Comparison of ENCODE assay signal across 20 mouse cellular contexts in the genomic region with DNA sequence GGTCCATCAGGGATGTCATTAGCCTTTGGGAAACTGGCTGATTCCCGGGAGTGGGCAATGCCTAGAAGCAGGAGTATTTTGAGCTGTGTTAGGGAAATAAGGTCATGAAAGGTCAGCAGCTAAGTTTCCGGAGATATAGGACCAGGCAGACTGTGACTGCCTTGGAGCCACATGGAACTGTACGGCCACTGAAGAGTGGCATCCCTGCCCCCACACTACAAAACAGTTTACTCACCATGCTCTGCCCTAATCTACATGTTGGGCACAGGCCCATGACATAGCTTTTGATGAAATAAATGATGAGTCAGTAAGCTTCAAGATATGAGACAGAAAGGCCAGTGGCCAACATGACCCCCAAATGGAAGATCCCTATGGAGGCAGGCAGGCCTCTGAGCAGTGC.
A peak's percentile ranks its signal among the peaks of the same experiment; 100 is the strongest.
DNase-seq lines count a peak whose midpoint lies in the region; ATAC-seq lines count a peak whose summit lies in the region.
"Had no signal": no experiment of that assay in that cellular context is flagged by ENCODE, and none has a peak within 500 bp of the region (broad histone marks: within the 10 kb centered on the region; RNA-seq: fewer than 3 reads in every experiment).

No protein-coding gene starts in this region.

- no peaks in the 10 kb centered on the region for H3K36me3 ChIP-seq in embryonic facial prominence, embryonic 11.5 days (replicated peaks; ENCODE audit: control insufficient read depth, insufficient read depth, low read depth, low read length)
- H3K36me3 ChIP-seq in embryonic facial prominence, embryonic 10.5 days (replicated peaks), result no peaks in the 10 kb centered on the region
- peaks cover 2% of the 10 kb centered on the region for H3K36me3 ChIP-seq in megakaryocyte, embryonic 14.5 days (replicated peaks; ENCODE audit: low read length)
- H3K36me3 ChIP-seq: embryonic facial prominence, embryonic 15.5 days; hindbrain, embryonic 15.5 days; limb, embryonic 13.5 days; midbrain, embryonic 13.5 days; neural tube, embryonic 13.5 days had no signal

- no peaks in the 10 kb centered on the region for H3K4me1 ChIP-seq in embryonic facial prominence, embryonic 11.5 days (ENCODE audit: control insufficient read depth, insufficient read depth, low read length)
- peaks cover 9% of the 10 kb centered on the region for H3K4me1 ChIP-seq in embryonic facial prominence, embryonic 10.5 days
- H3K4me1 ChIP-seq in megakaryocyte, embryonic 14.5 days, result peaks cover 31% of the 10 kb centered on the region
- H3K4me1 ChIP-seq: embryonic facial prominence, embryonic 15.5 days; neural tube, embryonic 13.5 days had no signal

- no peaks in the 10 kb centered on the region for H3K9me3 ChIP-seq in embryonic facial prominence, embryonic 11.5 days (replicated peaks; ENCODE audit: control insufficient read depth, low read length)
- H3K9me3 ChIP-seq in embryonic facial prominence, embryonic 10.5 days, result no peaks in the 10 kb centered on the region
- no peaks in the 10 kb centered on the region for H3K9me3 ChIP-seq in megakaryocyte, embryonic 14.5 days
- H3K9me3 ChIP-seq: embryonic facial prominence, embryonic 15.5 days; hindbrain, embryonic 15.5 days; limb, embryonic 13.5 days; midbrain, embryonic 13.5 days; neural tube, embryonic 13.5 days had no signal

- H3K4me2 ChIP-seq in embryonic facial prominence, embryonic 11.5 days (ENCODE audit: low read depth, low read length), result no peak overlapping the region
- H3K4me2 ChIP-seq: embryonic facial prominence, embryonic 15.5 days; heart, embryonic 11.5 days; hindbrain, embryonic 15.5 days; limb, embryonic 13.5 days; midbrain, embryonic 13.5 days; neural tube, embryonic 13.5 days had no signal

- H3K27me3 ChIP-seq in embryonic facial prominence, embryonic 11.5 days (ENCODE audit: control insufficient read depth, insufficient read depth, low read length), result no peaks in the 10 kb centered on the region
- no peaks in the 10 kb centered on the region for H3K27me3 ChIP-seq in embryonic facial prominence, embryonic 10.5 days (replicated peaks; ENCODE audit: low read depth, poor library complexity, severe bottlenecking)
- H3K27me3 ChIP-seq in megakaryocyte, embryonic 14.5 days (replicated peaks), result no peaks in the 10 kb centered on the region
- H3K27me3 ChIP-seq: embryonic facial prominence, embryonic 15.5 days; hindbrain, embryonic 15.5 days; limb, embryonic 13.5 days; midbrain, embryonic 13.5 days; neural tube, embryonic 13.5 days had no signal

- 16% methylated on average over 3 of the region's 3 CpGs for WGBS in embryonic facial prominence, embryonic 11.5 days
- 22% methylated on average over 3 of the region's 3 CpGs for WGBS in embryonic facial prominence, embryonic 10.5 days

- H3K9ac ChIP-seq in embryonic facial prominence, embryonic 11.5 days (replicated peaks; ENCODE audit: low read length), result no peak overlapping the region
- H3K9ac ChIP-seq: embryonic facial prominence, embryonic 15.5 days; hindbrain, embryonic 15.5 days; limb, embryonic 13.5 days; midbrain, embryonic 13.5 days; neural tube, embryonic 13.5 days had no signal

- ATAC-seq in embryonic facial prominence, embryonic 11.5 days (replicated peaks; ENCODE audit: insufficient number of reproducible peaks, low FRiP score, low TSS enrichment, low read depth), result no peak
- ATAC-seq in megakaryocyte, adult 5-6 weeks (ENCODE audit: poor library complexity, severe bottlenecking), result no peak
- ATAC-seq: intestine, embryonic 16.5 days; midbrain, embryonic 13.5 days had no signal

- no peak overlapping the region for H3K4me3 ChIP-seq in embryonic facial prominence, embryonic 11.5 days (ENCODE audit: low read depth, low read length)
- no peak overlapping the region for H3K4me3 ChIP-seq in embryonic facial prominence, embryonic 10.5 days
- H3K4me3 ChIP-seq in megakaryocyte, embryonic 14.5 days (replicated peaks), result peak overlapping the region; percentile 75
- H3K4me3 ChIP-seq: embryonic facial prominence, embryonic 15.5 days; hindbrain, embryonic 15.5 days; limb, embryonic 13.5 days; midbrain, embryonic 13.5 days; neural tube, embryonic 13.5 days had no signal

- no peak overlapping the region for H3K27ac ChIP-seq in embryonic facial prominence, embryonic 11.5 days (replicated peaks; ENCODE audit: low read depth, low read length)
- H3K27ac ChIP-seq in embryonic facial prominence, embryonic 10.5 days (replicated peaks), result no peak overlapping the region
- H3K27ac ChIP-seq: embryonic facial prominence, embryonic 15.5 days; hindbrain, embryonic 15.5 days; limb, embryonic 13.5 days; macrophage; midbrain, embryonic 13.5 days; neural tube, embryonic 13.5 days had no signal

- DNase-seq in embryonic facial prominence, embryonic 11.5 days (ENCODE audit: low spot score), result peak; percentile 8
- no peak for DNase-seq in embryonic facial prominence, embryonic 10.5 days (ENCODE audit: low spot score)
- peak; percentile 19 for DNase-seq in embryo, embryonic 9.5 days (ENCODE audit: extremely low spot score)
- DNase-seq in urinary bladder, adult 18-20 months (ENCODE audit: low spot score in 2 of 2), result no peak
- no peak for DNase-seq in heart, postnatal 4 days
- DNase-seq: cerebellum, adult 18-20 months; heart, postnatal 10 days; kidney, postnatal 10 days; right cerebral cortex, adult 18-20 months; thymus, postnatal 36 days had no signal

Comparison
In these comparisons a context has a peak if more than half of its experiments do, and no peak if none do; other contexts are left out.
1. DNase-seq: peak in embryonic facial prominence, embryonic 11.5 days (single experiment) and embryo, embryonic 9.5 days (single experiment); none in embryonic facial prominence, embryonic 10.5 days (single experiment), urinary bladder, adult 18-20 months (0 of 2) and heart, postnatal 4 days (single experiment).